Mouse (Mus musculus): ENCODE data around the gene Sertad2.

The Sertad2 gene

GRCm38 (mm10) chr11:20544801-20545515, 1.9 kb downstream of the Sertad2 start:
- DNase-seq (ENCODE audit: low read depth, low spot score) = no peak

GRCm38 (mm10) chr11:20549481-20549880, 6.4 kb downstream of the Sertad2 start:
- no peak for DNase-seq (ENCODE audit: low read depth, low spot score)

- DNase-seq (ENCODE audit: low read depth, low spot score) = no peak
These were observed 7.1 kb downstream of the Sertad2 start for GRCm38 (mm10) chr11:20550196-20550595.

GRCm38 (mm10) chr11:20552059-20552458, 9.0 kb downstream of the Sertad2 start:
- DNase-seq (ENCODE audit: low read depth, low spot score) = no peak

- DNase-seq (ENCODE audit: low read depth, low spot score) = no peak
These were observed 10.0 kb downstream of the Sertad2 start for GRCm38 (mm10) chr11:20552758-20553673.

- no peak for DNase-seq (ENCODE audit: low read depth, low spot score)
These were observed 12.6 kb downstream of the Sertad2 start for GRCm38 (mm10) chr11:20555651-20556050.

- no peak for DNase-seq (ENCODE audit: low read depth, low spot score)
These were observed 13.3 kb downstream of the Sertad2 start for GRCm38 (mm10) chr11:20556163-20556911.

- DNase-seq (ENCODE audit: low read depth, low spot score) = no peak
These were observed 16.3 kb downstream of the Sertad2 start for GRCm38 (mm10) chr11:20559236-20559950.

- no peak for DNase-seq (ENCODE audit: low read depth, low spot score)
These were observed 17.0 kb downstream of the Sertad2 start for GRCm38 (mm10) chr11:20559951-20560642.

- DNase-seq (ENCODE audit: low read depth, low spot score) = peak; percentile 23
These were observed 18.4 kb downstream of the Sertad2 start for GRCm38 (mm10) chr11:20561323-20562002.

- DNase-seq (ENCODE audit: low read depth, low spot score) = no peak
These were observed 22.0 kb downstream of the Sertad2 start for GRCm38 (mm10) chr11:20565057-20565456.

- DNase-seq (ENCODE audit: low read depth, low spot score) = no peak
These were observed 28.8 kb downstream of the Sertad2 start for GRCm38 (mm10) chr11:20571702-20572413.

GRCm38 (mm10) chr11:20576046-20576635, 33.1 kb downstream of the Sertad2 start:
- no peak for DNase-seq (ENCODE audit: low read depth, low spot score)

- no peak for DNase-seq (ENCODE audit: low read depth, low spot score)
These were observed 39.7 kb downstream of the Sertad2 start for GRCm38 (mm10) chr11:20582758-20583157.

GRCm38 (mm10) chr11:20585297-20585696, 42.2 kb downstream of the Sertad2 start:
- no peak for DNase-seq (ENCODE audit: low read depth, low spot score)

GRCm38 (mm10) chr11:20586180-20586579, 43.1 kb downstream of the Sertad2 start:
- DNase-seq (ENCODE audit: low read depth, low spot score) = no peak

GRCm38 (mm10) chr11:20589393-20589792, 46.3 kb downstream of the Sertad2 start:
- no peak for DNase-seq (ENCODE audit: low read depth, low spot score)

GRCm38 (mm10) chr11:20592010-20592409, 49.0 kb downstream of the Sertad2 start:
- no peak for DNase-seq (ENCODE audit: low read depth, low spot score)
